In the genomic region with DNA sequence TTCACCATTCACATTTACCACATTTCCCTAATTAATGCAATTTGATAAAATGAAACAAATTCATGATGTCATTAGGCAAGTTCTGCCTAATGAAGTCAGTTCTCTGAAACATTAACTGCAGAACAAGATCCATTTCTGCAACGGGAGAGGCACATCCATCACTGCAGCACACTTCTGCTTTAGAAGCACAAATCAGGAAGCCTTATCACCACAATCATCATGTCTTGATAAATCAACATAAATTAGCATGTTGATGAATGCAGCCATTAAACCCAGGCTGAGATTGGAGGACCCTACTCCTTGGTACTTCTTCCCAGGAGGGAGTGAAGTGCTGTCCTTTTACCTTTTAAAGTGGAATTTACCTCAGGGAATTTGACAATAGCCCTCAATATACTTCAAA, we compare ENCODE assay signal across 21 mouse cellular contexts.
DNase-seq lines count a peak whose midpoint lies in the region; ATAC-seq and TF ChIP-seq lines count a peak whose summit lies in the region.
"Had no signal": no experiment of that assay in that cellular context is flagged by ENCODE, and none has a peak within 500 bp of the region (broad histone marks: within the 10 kb centered on the region; RNA-seq: fewer than 3 reads in every experiment).

No protein-coding gene starts in this region.

- H3K9me3 ChIP-seq in forebrain, embryonic 15.5 days = no peaks in the 10 kb centered on the region
- H3K9me3 ChIP-seq in forebrain, embryonic 11.5 days (ENCODE audit: control insufficient read depth, low read length) = no peaks in the 10 kb centered on the region
- H3K9me3 ChIP-seq in neural tube, embryonic 12.5 days = no peaks in the 10 kb centered on the region
- no peaks in the 10 kb centered on the region for H3K9me3 ChIP-seq in neural tube, embryonic 15.5 days (replicated peaks)
- H3K9me3 ChIP-seq: embryonic facial prominence, embryonic 12.5 days; heart, embryonic 10.5 days; intestine, embryonic 15.5 days had no signal

- H3K4me3 ChIP-seq in forebrain, embryonic 15.5 days = no peak overlapping the region
- H3K4me3 ChIP-seq in forebrain, embryonic 11.5 days (ENCODE audit: low read depth, low read length) = no peak overlapping the region
- H3K4me3 ChIP-seq in neural tube, embryonic 12.5 days = no peak overlapping the region
- H3K4me3 ChIP-seq in neural tube, embryonic 15.5 days (replicated peaks) = no peak overlapping the region
- H3K4me3 ChIP-seq: embryonic facial prominence, embryonic 12.5 days; heart, embryonic 10.5 days; intestine, embryonic 15.5 days had no signal

- 0 out of 2 replicates have a peak, but pooled peaks cover 4% of the 10 kb centered on the region for H3K4me1 ChIP-seq in forebrain, embryonic 15.5 days
- H3K4me1 ChIP-seq in forebrain, embryonic 11.5 days (replicated peaks; ENCODE audit: control insufficient read depth, insufficient read depth, low read length) = no peaks in the 10 kb centered on the region
- H3K4me1 ChIP-seq in neural tube, embryonic 12.5 days = no peaks in the 10 kb centered on the region
- no peaks in the 10 kb centered on the region for H3K4me1 ChIP-seq in neural tube, embryonic 15.5 days
- H3K4me1 ChIP-seq: embryonic facial prominence, embryonic 12.5 days; heart, embryonic 10.5 days; intestine, embryonic 15.5 days had no signal

- no peaks in the 10 kb centered on the region for H3K36me3 ChIP-seq in forebrain, embryonic 15.5 days
- no peaks in the 10 kb centered on the region for H3K36me3 ChIP-seq in forebrain, embryonic 11.5 days (ENCODE audit: control insufficient read depth, insufficient read depth, low read length)
- no peaks in the 10 kb centered on the region for H3K36me3 ChIP-seq in neural tube, embryonic 12.5 days
- H3K36me3 ChIP-seq in neural tube, embryonic 15.5 days = no peaks in the 10 kb centered on the region
- H3K36me3 ChIP-seq: embryonic facial prominence, embryonic 12.5 days; heart, embryonic 10.5 days; intestine, embryonic 15.5 days had no signal

- DNase-seq in forebrain, embryonic 11.5 days (ENCODE audit: low spot score) = no peak
- DNase-seq in brain, embryonic 14.5 days (ENCODE audit: low read depth) = peak; percentile 66
- DNase-seq in cerebellum, postnatal 25 days = no peak
- DNase-seq: adrenal gland, adult 8-10 months; adrenal gland, postnatal 36 days; cerebellum, adult 11 months; cerebellum, adult 8-10 months; cerebellum, postnatal 14 days; gastrocnemius, postnatal 10 days; heart, adult 18-20 months; heart, postnatal 10 days; heart, postnatal 4 days; kidney, adult 18-20 months had no signal

- no peak overlapping the region for H3K4me2 ChIP-seq in forebrain, embryonic 15.5 days (replicated peaks)
- no peak overlapping the region for H3K4me2 ChIP-seq in forebrain, embryonic 11.5 days (ENCODE audit: low read depth, low read length, severe bottlenecking)
- H3K4me2 ChIP-seq in neural tube, embryonic 12.5 days (replicated peaks) = no peak overlapping the region
- no peak overlapping the region for H3K4me2 ChIP-seq in neural tube, embryonic 15.5 days
- H3K4me2 ChIP-seq: embryonic facial prominence, embryonic 12.5 days; intestine, embryonic 15.5 days had no signal

- H3K27ac ChIP-seq in forebrain, embryonic 15.5 days (replicated peaks) = no peak overlapping the region
- no peak overlapping the region for H3K27ac ChIP-seq in forebrain, embryonic 11.5 days (ENCODE audit: low read depth, low read length)
- H3K27ac ChIP-seq in neural tube, embryonic 12.5 days = no peak overlapping the region
- H3K27ac ChIP-seq in neural tube, embryonic 15.5 days (replicated peaks) = no peak overlapping the region
- H3K27ac ChIP-seq: embryonic facial prominence, embryonic 12.5 days; heart, embryonic 10.5 days; intestine, embryonic 15.5 days had no signal

- peak; percentile 67; the same call in 1 of the 2 replicates for ATAC-seq in forebrain, embryonic 15.5 days (replicated peaks)
- ATAC-seq in forebrain, embryonic 11.5 days (replicated peaks; ENCODE audit: low FRiP score) = no peak
- ATAC-seq in neural tube, embryonic 12.5 days (ENCODE audit: low FRiP score, low read depth) = peak; percentile 53; the same call in 1 of the 2 replicates
- ATAC-seq in neural tube, embryonic 15.5 days (ENCODE audit: low FRiP score) = no peak
- ATAC-seq: intestine, embryonic 15.5 days; Patski had no signal

- 22% methylated on average over 1 of the region's 1 CpGs for WGBS in forebrain, embryonic 15.5 days
- 77% methylated on average over 1 of the region's 1 CpGs for WGBS in forebrain, embryonic 11.5 days
- WGBS in neural tube, embryonic 12.5 days = 43% methylated on average over 1 of the region's 1 CpGs
- WGBS in neural tube, embryonic 15.5 days = 11% methylated on average over 1 of the region's 1 CpGs

- H3K9ac ChIP-seq in forebrain, embryonic 15.5 days (replicated peaks) = no peak overlapping the region
- no peak overlapping the region for H3K9ac ChIP-seq in forebrain, embryonic 11.5 days (ENCODE audit: low read length)
- H3K9ac ChIP-seq in neural tube, embryonic 12.5 days = no peak overlapping the region
- H3K9ac ChIP-seq in neural tube, embryonic 15.5 days (replicated peaks) = no peak overlapping the region
- H3K9ac ChIP-seq: embryonic facial prominence, embryonic 12.5 days; intestine, embryonic 15.5 days had no signal

- TF ChIP-seq POLR2A in brain, embryonic 14.5 days (IDR thresholded peaks at IDR 0.05; ENCODE audit: borderline replicate concordance, extremely low read depth, insufficient read depth, insufficient read length, poor library complexity, severe bottlenecking) = no peak

- no peak for TF ChIP-seq CTCF in brain, embryonic 14.5 days (IDR thresholded peaks at IDR 0.05; ENCODE audit: borderline replicate concordance, extremely low read depth, insufficient read depth, insufficient read length)

- no peaks in the 10 kb centered on the region for H3K27me3 ChIP-seq in forebrain, embryonic 15.5 days
- no peaks in the 10 kb centered on the region for H3K27me3 ChIP-seq in forebrain, embryonic 11.5 days (ENCODE audit: control insufficient read depth, insufficient read depth, low read length)
- H3K27me3 ChIP-seq in neural tube, embryonic 12.5 days (replicated peaks) = no peaks in the 10 kb centered on the region
- no peaks in the 10 kb centered on the region for H3K27me3 ChIP-seq in neural tube, embryonic 15.5 days (replicated peaks)
- H3K27me3 ChIP-seq: CH12.LX; embryonic facial prominence, embryonic 12.5 days; intestine, embryonic 15.5 days; Patski had no signal

Comparison
In these comparisons a context has a peak if more than half of its experiments do, and no peak if none do; other contexts are left out.
1. ATAC-seq: peak in forebrain, embryonic 15.5 days (single experiment) and neural tube, embryonic 12.5 days (single experiment); none in forebrain, embryonic 11.5 days (single experiment) and neural tube, embryonic 15.5 days (single experiment).